Mouse (Mus musculus) CD4-positive helper T cell, adult 2 months (primary cell): ENCODE measurements around the gene Selenbp1.
A peak's percentile ranks its signal among the peaks of the same experiment; 100 is the strongest.
"Not testable (repeated sequence)": the region's sequence is repeated elsewhere in the genome, so short reads cannot be mapped to it uniquely, and the experiment has no call there.

Experiments used
- DNase-seq: peaks from one replicate; pipeline ENCODE4 v3.0.0-alpha.2; 2012; ENCODE audit warnings: low read depth, missing footprints, low spot score

The Selenbp1 gene

GRCm38 (mm10) chr3:94932809-94933564 lies at the start of gene Selenbp1:
Gene Selenbp1, plus strand, starts transcription at chr3:94933056.
- peak; percentile 19 for DNase-seq

GRCm38 (mm10) chr3:94886316-94887224 lies 46.3 kb upstream of the Selenbp1 start, which contains the start of gene Psmb4:
Gene Psmb4, minus strand, starts transcription at chr3:94886961.
- DNase-seq = peak; percentile 90

GRCm38 (mm10) chr3:94888595-94888994 lies 44.3 kb upstream of the Selenbp1 start:
- peak; percentile 31 for DNase-seq

GRCm38 (mm10) chr3:94894076-94894475 lies 38.8 kb upstream of the Selenbp1 start:
- no peak for DNase-seq

- DNase-seq = peak; percentile 38
These were observed 30.1 kb upstream of the Selenbp1 start for GRCm38 (mm10) chr3:94902747-94903146.

GRCm38 (mm10) chr3:94904759-94905158 lies 28.1 kb upstream of the Selenbp1 start:
- DNase-seq = not testable (repeated sequence)

GRCm38 (mm10) chr3:94906482-94906881 lies 26.4 kb upstream of the Selenbp1 start:
- DNase-seq = no peak

GRCm38 (mm10) chr3:94911050-94911693 lies 21.7 kb upstream of the Selenbp1 start:
- no peak for DNase-seq

GRCm38 (mm10) chr3:94913801-94914200 lies 19.1 kb upstream of the Selenbp1 start:
- DNase-seq = no peak

GRCm38 (mm10) chr3:94915903-94916741 lies 16.7 kb upstream of the Selenbp1 start:
- DNase-seq = peak; percentile 63

- DNase-seq = no peak
These were observed 15.0 kb upstream of the Selenbp1 start for GRCm38 (mm10) chr3:94917816-94918361.

- DNase-seq = no peak
These were observed 14.0 kb upstream of the Selenbp1 start for GRCm38 (mm10) chr3:94918845-94919244.

GRCm38 (mm10) chr3:94921104-94921503 lies 11.8 kb upstream of the Selenbp1 start:
- no peak for DNase-seq

- no peak for DNase-seq
These were observed 10.5 kb upstream of the Selenbp1 start for GRCm38 (mm10) chr3:94922333-94922732.

GRCm38 (mm10) chr3:94924688-94925087 lies 8.2 kb upstream of the Selenbp1 start:
- DNase-seq = no peak

GRCm38 (mm10) chr3:94926301-94926736 lies 6.5 kb upstream of the Selenbp1 start:
- not testable (repeated sequence) for DNase-seq

GRCm38 (mm10) chr3:94928979-94929378 lies 3.9 kb upstream of the Selenbp1 start:
- not testable (repeated sequence) for DNase-seq

GRCm38 (mm10) chr3:94930386-94931266 lies 2.2 kb upstream of the Selenbp1 start:
- not testable (repeated sequence) for DNase-seq

- not testable (repeated sequence) for DNase-seq
These were observed 1.3 kb upstream of the Selenbp1 start for GRCm38 (mm10) chr3:94931427-94932082.
